Mouse (Mus musculus): ENCODE data around the gene Atp13a4.

DNA sequence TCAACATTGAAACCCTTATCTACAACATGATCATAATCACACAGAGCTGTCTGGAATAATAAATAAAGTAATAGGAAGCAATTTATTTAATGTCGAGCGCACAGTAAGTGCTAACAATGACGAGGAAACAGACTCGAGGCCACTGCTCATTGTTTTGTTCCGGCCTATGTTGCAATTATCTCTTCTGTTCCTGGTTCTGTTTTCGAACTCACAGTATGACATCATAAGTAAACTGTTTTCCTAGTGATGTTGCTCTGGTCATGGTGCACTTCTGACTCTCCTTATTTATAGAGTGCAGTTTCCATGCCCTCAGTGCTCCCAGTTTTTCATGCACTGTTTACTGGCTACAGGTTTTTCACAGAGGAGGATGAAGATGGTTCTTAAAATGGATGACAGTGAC lies 91.4 kb downstream of the Atp13a4 start:
- TF ChIP-seq POLR2A (IDR thresholded peaks at IDR 0.05; ENCODE audit: borderline replicate concordance, extremely low read depth, insufficient read depth, insufficient read length, poor library complexity, severe bottlenecking) (no peak), CTCF (IDR thresholded peaks at IDR 0.05; ENCODE audit: borderline replicate concordance, extremely low read depth, insufficient read depth, insufficient read length) (no peak)

Measured in brain, embryonic 14.5 days (tissue).